Mouse (Mus musculus): Measurements from ENCODE around the gene Tex35. TPM values are rescaled to one million over a fixed set of nuclear protein-coding genes. Genes with fewer than 3 reads are reported as not detected.

The Tex35 gene
- total RNA-seq, 1 experiment: not detected

- no peaks in the 10 kb centered on the region for H3K36me3 ChIP-seq (ENCODE audit: control insufficient read depth, insufficient read depth, low read length, poor library complexity, severe bottlenecking)
- H3K9me3 ChIP-seq (ENCODE audit: control insufficient read depth, insufficient read depth, low read depth, low read length): no peaks in the 10 kb centered on the region
- peak overlapping the region in 1 of 2 experiments; percentile 46; a peak in 2 of 4 replicates for H3K4me3 ChIP-seq (ENCODE audit: insufficient read depth in 1 of 2, low read depth in 1 of 2, low read length in 2 of 2, poor library complexity in 1 of 2, severe bottlenecking in 1 of 2)
- TF ChIP-seq ZNF384 (IDR thresholded peaks at IDR 0.05; ENCODE audit: low read depth, low read length) (no peak), ZC3H11A (IDR thresholded peaks at IDR 0.05; ENCODE audit: borderline replicate concordance, low read depth, low read length) (peak; percentile 73; the same call in 1 of the 2 replicates)
- no peak overlapping the region for H3K9ac ChIP-seq (ENCODE audit: insufficient read depth, low read depth, low read length, poor library complexity, severe bottlenecking)
- H3K4me1 ChIP-seq (ENCODE audit: control insufficient read depth in 2 of 2, insufficient read depth in 2 of 2, low read length in 2 of 2, poor library complexity in 1 of 2): peaks cover 6 to 23% of the 10 kb centered on the region in 2 experiments
- in situ Hi-C loops (cut with MboI; ENCODE audit: low sequenced_read_pairs in 2 of 2, unreplicated experiment in 2 of 2): loop anchor here (5.0 to 25.0 kb wide), 3 partner anchors 160 to 385 kb away; partner anchors contain the start of gene Cryzl2 (in 1 of the 2)
- H3K27ac ChIP-seq (ENCODE audit: insufficient read depth, low read depth, low read length, poor library complexity, severe bottlenecking): no peak overlapping the region
- peak; percentile 86 for DNase-seq (ENCODE audit: low read depth, low spot score)
Measured at GRCm38 (mm10) chr1:157076781-157077705, 31.4 kb downstream of the Tex35 start.

- Histone ChIP-seq H3K27ac (ENCODE audit: insufficient read depth, low read depth, low read length, poor library complexity, severe bottlenecking) (no peak overlapping the region), H3K36me3 (ENCODE audit: control insufficient read depth, insufficient read depth, low read length, poor library complexity, severe bottlenecking) (no peaks in the 10 kb centered on the region), H3K4me3 (ENCODE audit: insufficient read depth in 1 of 2, low read depth in 1 of 2, low read length in 2 of 2, poor library complexity in 1 of 2, severe bottlenecking in 1 of 2) (no peak overlapping the region), H3K4me1 (ENCODE audit: control insufficient read depth in 2 of 2, insufficient read depth in 2 of 2, low read length in 2 of 2, poor library complexity in 1 of 2) (peaks cover 2 to 20% of the 10 kb centered on the region in 2 experiments), H3K9me3 (ENCODE audit: control insufficient read depth, insufficient read depth, low read depth, low read length) (no peaks in the 10 kb centered on the region), H3K9ac (ENCODE audit: insufficient read depth, low read depth, low read length, poor library complexity, severe bottlenecking) (no peak overlapping the region)
- no peak for TF ChIP-seq HCFC1 (IDR thresholded peaks at IDR 0.05; ENCODE audit: borderline replicate concordance, insufficient read depth, low read length)
- peak; percentile 76; the same call in 1 of the 2 replicates for TF ChIP-seq ZC3H11A (IDR thresholded peaks at IDR 0.05; ENCODE audit: borderline replicate concordance, low read depth, low read length)
- peak; percentile 80 for DNase-seq (ENCODE audit: low read depth, low spot score)
- in situ Hi-C loops (cut with MboI; ENCODE audit: low sequenced_read_pairs in 2 of 2, unreplicated experiment in 2 of 2): loop anchor here (5.0 to 25.0 kb wide), 3 partner anchors 159 to 386 kb away; partner anchors contain the start of gene Cryzl2 (in 1 of the 2)
Measured at GRCm38 (mm10) chr1:157076257-157076656, 32.2 kb downstream of the Tex35 start.

GRCm38 (mm10) chr1:157074937-157075336 is 33.5 kb downstream of the Tex35 start:
- H3K4me3 ChIP-seq (ENCODE audit: insufficient read depth in 1 of 2, low read depth in 1 of 2, low read length in 2 of 2, poor library complexity in 1 of 2, severe bottlenecking in 1 of 2): no peak overlapping the region
- no peaks in the 10 kb centered on the region for H3K36me3 ChIP-seq (ENCODE audit: control insufficient read depth, insufficient read depth, low read length, poor library complexity, severe bottlenecking)
- H3K9me3 ChIP-seq (ENCODE audit: control insufficient read depth, insufficient read depth, low read depth, low read length): no peaks in the 10 kb centered on the region
- H3K9ac ChIP-seq (ENCODE audit: insufficient read depth, low read depth, low read length, poor library complexity, severe bottlenecking): no peak overlapping the region
- DNase-seq (ENCODE audit: low read depth, low spot score): no peak
- H3K4me1 ChIP-seq (ENCODE audit: control insufficient read depth in 2 of 2, insufficient read depth in 2 of 2, low read length in 2 of 2, poor library complexity in 1 of 2): peaks cover 0 to 15% of the 10 kb centered on the region in 2 experiments
- TF ChIP-seq ZNF384 (IDR thresholded peaks at IDR 0.05; ENCODE audit: low read depth, low read length) (no peak), ZC3H11A (IDR thresholded peaks at IDR 0.05; ENCODE audit: borderline replicate concordance, low read depth, low read length) (no peak), HCFC1 (IDR thresholded peaks at IDR 0.05; ENCODE audit: borderline replicate concordance, insufficient read depth, low read length) (no peak), CHD2 (IDR thresholded peaks at IDR 0.05; ENCODE audit: low read depth, low read length) (no peak), MAFK (IDR thresholded peaks at IDR 0.05; ENCODE audit: insufficient read depth, low read depth, low read length) (no peak)
- H3K27ac ChIP-seq (ENCODE audit: insufficient read depth, low read depth, low read length, poor library complexity, severe bottlenecking): no peak overlapping the region
- in situ Hi-C loops (cut with MboI; ENCODE audit: low sequenced_read_pairs in 2 of 2, unreplicated experiment in 2 of 2): loop anchor here (5.0 to 25.0 kb wide), 3 partner anchors 158 to 387 kb away; partner anchors contain the start of gene Cryzl2 (in 1 of the 2)

- Histone ChIP-seq H3K4me3 (ENCODE audit: insufficient read depth in 1 of 2, low read depth in 1 of 2, low read length in 2 of 2, poor library complexity in 1 of 2, severe bottlenecking in 1 of 2) (no peak overlapping the region), H3K27ac (ENCODE audit: insufficient read depth, low read depth, low read length, poor library complexity, severe bottlenecking) (no peak overlapping the region), H3K9me3 (ENCODE audit: control insufficient read depth, insufficient read depth, low read depth, low read length) (no peaks in the 10 kb centered on the region), H3K9ac (ENCODE audit: insufficient read depth, low read depth, low read length, poor library complexity, severe bottlenecking) (no peak overlapping the region), H3K36me3 (ENCODE audit: control insufficient read depth, insufficient read depth, low read length, poor library complexity, severe bottlenecking) (no peaks in the 10 kb centered on the region), H3K4me1 (ENCODE audit: control insufficient read depth in 2 of 2, insufficient read depth in 2 of 2, low read length in 2 of 2, poor library complexity in 1 of 2) (peaks cover 0 to 15% of the 10 kb centered on the region in 2 experiments; a peak in 3 of 4 replicates)
- in situ Hi-C loops (cut with MboI; ENCODE audit: low sequenced_read_pairs in 2 of 2, unreplicated experiment in 2 of 2): loop anchor here in 1 of 2 experiments (10.0 kb wide), 1 partner anchor 330 kb away; no protein-coding TSS in a partner anchor
- no peak for DNase-seq (ENCODE audit: low read depth, low spot score)
- TF ChIP-seq ZNF384 (IDR thresholded peaks at IDR 0.05; ENCODE audit: low read depth, low read length) (no peak), ZC3H11A (IDR thresholded peaks at IDR 0.05; ENCODE audit: borderline replicate concordance, low read depth, low read length) (no peak), CHD2 (IDR thresholded peaks at IDR 0.05; ENCODE audit: low read depth, low read length) (no peak), HCFC1 (IDR thresholded peaks at IDR 0.05; ENCODE audit: borderline replicate concordance, insufficient read depth, low read length) (no peak), MAFK (IDR thresholded peaks at IDR 0.05; ENCODE audit: insufficient read depth, low read depth, low read length) (no peak)
Measured at GRCm38 (mm10) chr1:157074371-157074770, 34.1 kb downstream of the Tex35 start.

All from ES-E14 (cell line).